Mouse (Mus musculus): ENCODE data around the gene Zfp365.

Gene Zfp365

DNA sequence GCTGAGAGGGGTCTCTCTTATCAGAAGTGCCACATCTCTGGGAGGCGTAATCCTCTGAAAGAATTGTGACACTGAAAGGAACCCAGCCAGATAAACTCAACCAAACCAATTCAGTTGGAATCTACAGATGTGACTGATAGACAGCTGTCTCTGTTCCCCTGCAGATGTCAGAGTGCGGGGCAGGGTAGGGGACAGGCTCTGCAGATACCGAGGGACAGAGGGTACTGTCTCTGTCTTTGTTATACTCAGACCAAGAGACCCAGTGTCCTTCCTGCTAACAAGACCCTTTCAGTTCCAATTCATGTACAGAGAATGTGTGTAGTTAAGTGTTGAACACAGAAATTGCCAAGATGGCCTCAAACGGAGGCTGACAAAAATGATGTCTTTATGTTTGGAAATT is 6.4 kb downstream of the Zfp365 start:
- DNase-seq (ENCODE audit: low read depth, low spot score), result no peak

DNA sequence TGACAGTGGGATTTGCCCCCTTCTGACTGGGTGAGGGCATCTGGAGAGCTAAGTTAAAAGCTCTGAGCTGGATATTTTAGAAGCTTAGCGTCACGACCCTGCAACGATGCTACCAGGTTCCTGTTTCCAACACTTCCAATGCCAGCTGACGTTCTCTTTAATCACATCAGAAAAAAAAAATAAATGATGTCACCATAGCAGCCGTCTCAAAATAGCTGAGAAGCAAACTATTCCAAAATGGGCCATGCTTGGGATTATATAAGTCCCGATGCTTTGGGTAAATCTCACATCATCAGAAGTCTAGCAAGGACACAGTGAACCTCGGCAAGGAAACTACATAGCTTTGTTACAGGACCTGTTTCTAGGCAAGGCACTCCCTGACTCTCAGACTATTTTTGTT is 9.1 kb downstream of the Zfp365 start:
- no peak for DNase-seq (ENCODE audit: low read depth, low spot score)

DNA sequence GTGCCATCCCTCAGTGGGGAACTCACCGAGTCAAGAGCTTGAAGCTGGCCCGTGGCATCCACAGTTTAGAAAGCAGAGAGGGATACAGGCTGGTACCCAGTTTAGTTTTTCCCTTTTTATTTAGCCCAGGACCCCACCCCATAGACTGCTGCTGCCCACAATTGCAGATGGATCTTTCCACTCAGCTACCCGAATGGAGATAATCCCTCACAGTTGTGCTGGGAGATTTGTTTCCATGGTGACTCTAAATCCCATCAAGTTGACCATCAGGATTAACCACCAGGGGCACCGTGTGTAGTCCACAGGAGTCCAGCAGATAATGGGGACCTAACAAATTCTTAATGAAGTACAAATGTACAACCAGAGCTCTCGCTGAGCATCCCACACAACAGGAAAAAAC is 11.3 kb downstream of the Zfp365 start:
- no peak for DNase-seq (ENCODE audit: low read depth, low spot score)

DNA sequence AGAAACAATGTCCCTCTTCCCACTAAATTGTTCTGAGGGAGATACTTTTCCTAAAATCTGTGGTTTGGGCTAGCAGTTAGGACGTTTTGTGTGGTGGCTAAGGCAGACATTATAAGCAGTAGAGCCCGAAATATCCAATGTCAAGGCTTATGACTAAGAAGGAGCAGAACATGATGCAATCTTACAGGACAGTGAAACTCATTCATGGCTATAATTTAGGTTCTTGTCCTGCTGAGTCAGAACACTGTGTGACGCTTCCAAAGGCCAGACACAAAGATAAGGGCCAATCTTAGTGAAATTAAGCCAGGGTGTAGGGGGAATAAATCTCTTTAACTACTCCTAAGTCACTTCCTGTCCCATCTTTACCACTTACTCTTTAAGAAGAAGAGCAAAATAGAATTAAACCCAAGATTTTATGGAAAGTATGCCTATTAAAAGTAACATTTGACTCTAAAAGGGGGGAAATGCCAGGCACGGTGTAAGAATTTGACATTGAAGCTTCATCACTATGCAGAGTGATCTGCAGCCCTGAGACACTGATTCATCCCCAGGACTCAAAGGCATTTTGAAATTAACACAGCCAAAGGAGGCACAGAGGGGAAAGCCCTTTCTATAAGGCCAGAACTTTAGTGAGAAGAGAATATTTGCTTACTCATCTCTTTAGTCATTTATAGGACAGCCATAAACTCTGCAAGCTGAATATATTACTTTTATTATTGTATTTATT is 13.3 kb downstream of the Zfp365 start:
- no peak for DNase-seq (ENCODE audit: low read depth, low spot score)

DNA sequence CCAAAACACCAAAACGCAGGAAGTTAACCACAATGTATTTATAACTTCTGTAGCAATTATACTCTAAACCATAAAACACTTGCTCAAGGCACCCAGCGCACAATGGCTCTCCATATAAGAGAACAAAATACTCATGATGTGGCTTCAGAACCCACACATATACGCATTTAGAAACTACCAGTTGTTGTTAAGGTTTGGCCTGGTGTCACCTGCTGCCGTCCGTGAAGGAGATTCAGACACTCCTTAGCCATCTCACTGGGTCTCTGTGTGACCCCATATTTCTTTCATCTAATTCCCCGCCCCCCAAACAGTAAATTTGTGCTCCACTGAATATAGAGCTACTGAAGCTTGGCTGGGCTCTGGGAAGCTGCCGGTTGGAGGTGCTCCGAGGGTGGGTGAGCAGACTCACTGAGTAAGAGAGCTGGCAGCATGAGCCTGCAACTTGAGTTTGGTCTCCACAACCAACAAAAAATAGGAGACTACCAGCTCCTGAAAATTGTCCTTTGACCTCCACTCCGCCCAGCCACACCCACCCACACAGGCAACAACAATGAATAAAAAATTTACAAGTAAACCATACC is 14.0 kb downstream of the Zfp365 start:
- no peak for DNase-seq (ENCODE audit: low read depth, low spot score)

DNA sequence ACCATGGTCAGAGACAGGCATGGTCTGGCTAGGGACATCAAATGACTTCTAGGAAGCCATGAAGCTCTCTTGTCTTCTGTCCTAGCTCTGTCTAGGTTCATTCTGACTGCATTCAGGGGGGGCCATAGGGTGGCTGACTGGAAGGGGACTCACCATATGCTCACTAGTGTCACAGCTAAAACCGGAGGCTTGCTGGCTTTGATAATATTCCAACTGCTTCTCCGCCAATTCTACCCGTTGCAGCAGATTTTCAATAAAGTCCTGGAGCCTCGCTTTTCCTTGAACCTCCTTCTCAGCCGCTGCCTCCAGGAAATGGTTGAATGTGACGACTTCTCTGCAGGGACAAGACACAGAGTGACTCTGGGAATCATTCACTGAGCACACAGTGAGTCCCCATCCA is 15.2 kb downstream of the Zfp365 start:
- no peak for DNase-seq (ENCODE audit: low read depth, low spot score)

DNA sequence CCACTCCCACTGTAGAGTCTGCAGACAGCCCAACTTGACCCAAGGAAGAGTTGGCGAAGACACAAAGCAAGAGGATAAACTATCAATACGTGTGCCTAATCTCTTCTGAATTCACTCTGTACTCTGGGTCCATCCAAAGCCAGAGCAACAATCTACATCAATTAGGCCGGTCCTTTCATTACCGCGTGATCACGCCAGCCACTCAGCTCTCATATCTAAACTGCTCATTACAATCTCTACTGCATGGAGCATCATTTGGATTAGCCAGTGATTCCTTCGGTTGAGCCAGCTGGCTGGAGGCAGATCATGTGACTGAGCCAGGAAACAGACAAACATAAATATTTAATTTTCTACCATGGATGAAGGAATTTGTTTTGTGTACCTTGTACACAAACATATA is 17.8 kb downstream of the Zfp365 start:
- no peak for DNase-seq (ENCODE audit: low read depth, low spot score)

DNA sequence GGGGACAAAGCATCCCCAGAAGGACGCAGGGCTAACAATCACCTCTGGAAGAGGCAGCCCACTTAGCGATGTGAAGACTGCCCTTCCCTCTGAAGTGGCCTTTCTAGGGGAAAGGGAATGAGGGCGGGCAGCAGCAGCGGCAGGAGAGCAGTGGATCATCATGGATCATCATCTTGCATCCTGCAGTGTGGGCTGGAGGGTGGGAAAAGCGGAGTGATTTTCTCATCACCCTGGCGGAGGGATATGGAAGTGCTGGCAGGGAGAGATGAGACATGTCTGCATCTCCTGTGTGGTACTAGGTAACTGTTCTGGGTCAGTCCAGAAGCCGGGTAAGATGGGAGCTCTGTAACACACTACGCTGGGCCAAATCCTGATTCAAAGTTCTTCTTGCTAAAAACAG is 18.4 kb downstream of the Zfp365 start:
- no peak for DNase-seq (ENCODE audit: low read depth, low spot score)

DNA sequence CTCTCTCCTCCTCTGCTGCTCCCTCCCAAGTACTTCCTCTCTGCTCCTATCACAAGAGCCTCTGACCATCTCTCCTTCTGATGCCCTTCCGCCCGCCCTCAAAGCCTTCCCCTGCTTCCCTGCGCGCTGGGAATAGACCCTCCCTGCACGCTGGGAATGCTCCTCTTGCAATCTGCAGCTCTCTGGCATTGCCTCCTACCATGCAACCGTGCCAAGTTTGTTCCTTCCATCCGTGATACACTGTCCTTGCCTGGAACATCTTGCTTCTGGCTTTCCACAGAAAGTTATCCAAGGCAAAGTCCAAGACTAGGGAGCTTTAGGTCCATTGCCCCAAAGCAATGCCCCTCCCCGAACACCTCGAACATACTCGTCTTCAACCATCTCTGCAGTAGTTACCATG is 19.2 kb downstream of the Zfp365 start:
- no peak for DNase-seq (ENCODE audit: low read depth, low spot score)

DNA sequence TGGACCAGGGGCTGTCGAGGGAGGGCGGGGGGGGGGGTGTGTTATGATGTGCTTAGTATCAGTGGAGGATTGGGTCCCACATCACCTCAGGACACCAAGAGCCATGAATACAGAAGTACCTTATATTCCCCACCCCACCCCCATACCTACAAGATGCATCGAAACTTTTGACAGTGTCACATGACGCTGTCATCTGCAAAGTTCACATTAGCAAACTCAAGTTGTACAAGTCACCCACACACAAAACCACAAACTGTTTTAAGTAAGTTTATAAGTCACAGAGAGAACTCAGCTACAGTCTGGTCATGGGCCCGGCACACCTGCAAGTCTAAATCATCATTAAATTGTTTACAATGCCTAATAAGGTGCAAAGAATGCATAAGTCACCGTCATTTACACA is 21.3 kb downstream of the Zfp365 start:
- DNase-seq (ENCODE audit: low read depth, low spot score), result no peak

DNA sequence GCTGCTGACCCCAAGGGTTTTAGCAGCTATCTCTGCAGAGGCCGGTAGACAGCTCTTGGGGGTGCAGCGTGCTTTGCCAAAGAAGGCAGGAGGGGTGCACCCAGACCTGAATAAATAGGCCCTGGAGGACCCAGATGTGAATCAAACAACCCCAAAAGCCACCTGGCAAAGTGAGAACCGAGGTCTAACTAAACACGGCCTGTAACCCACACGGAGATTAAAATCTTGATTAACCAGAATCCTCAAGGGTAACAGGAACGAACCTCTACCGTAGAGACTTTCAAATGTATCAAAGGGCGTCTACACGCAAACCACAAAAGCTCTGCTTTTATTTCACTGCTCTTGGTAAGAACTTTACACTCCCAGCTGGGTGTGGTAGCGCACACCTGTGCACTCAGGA is 24.5 kb downstream of the Zfp365 start:
- no peak for DNase-seq (ENCODE audit: low read depth, low spot score)

DNA sequence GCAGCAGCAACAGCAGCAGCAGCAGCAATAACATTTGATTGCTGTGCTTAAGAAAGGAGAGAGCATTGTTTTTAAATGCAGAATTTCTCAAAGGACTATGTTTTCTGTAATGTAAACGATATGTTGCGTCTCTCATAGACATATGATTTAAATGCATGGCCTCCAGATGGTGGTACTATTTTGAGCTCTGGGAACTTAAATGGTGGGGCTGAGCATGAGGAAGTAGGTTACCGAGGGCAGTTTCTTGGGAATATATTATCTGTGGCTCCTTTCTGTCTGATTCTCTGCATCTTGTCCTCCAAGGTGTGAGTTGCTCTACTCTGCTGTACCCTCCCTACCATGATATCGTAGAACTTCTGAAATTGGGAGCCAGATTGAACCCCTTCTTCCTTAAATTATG is 31.8 kb downstream of the Zfp365 start:
- no peak for DNase-seq (ENCODE audit: low read depth, low spot score)

DNA sequence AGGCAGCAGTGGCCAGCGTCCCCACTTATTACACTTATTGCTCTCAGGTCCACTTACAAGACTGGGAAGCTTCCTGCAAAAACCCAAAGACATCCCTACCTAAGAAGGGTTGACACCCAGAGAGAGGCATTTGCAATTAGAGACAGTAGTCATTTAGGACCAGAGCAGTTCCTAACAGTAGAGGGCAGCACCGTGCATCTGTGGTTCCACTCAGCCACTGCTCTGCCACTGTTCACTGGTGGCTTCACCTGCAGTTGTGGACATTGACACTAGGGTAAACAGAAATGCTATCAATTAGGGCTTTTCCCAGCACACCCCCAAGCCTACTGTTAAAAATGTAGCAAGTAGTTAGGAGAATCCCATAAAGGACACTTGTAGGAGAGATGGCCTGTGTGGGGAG is 40.7 kb downstream of the Zfp365 start:
- peak; percentile 39 for DNase-seq (ENCODE audit: low read depth, low spot score)

DNA sequence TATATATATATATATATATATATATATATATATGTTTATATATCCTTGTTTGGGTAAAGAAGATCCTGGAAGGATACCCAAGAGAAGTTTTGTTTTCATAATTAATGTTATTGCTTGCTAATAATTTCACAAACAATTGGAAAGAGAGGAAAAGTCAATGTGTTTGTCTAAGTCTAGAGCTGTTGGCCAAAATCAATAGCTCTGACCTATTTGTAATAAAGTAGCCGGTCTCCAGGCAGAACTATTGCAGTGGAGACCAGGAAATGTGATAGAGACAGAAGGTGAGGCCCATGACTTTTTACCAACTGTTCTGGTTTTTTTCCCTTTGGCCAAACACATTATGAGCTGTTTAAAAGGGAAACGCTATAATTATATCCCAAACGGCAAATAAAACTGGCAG is 44.2 kb downstream of the Zfp365 start:
- no peak for DNase-seq (ENCODE audit: low read depth, low spot score)

DNA sequence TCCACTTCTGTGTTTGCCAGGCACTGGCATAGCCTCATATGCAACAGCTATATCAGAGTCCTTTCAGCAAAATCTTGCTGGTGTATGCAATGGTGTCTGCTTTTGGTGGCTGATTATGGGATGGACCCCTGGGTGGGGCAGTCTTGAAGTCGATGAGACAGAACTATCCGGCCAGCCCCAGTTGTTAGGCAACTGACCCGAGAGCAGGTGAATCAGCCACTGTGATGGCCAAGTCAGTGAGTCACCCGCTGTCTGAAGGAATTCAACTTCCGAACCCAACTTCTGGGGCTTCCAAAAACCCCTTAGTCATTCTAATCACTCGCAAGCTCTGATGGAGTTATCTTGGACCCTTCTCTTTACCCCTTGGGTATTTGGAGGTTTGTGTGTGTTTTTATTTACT is 46.6 kb downstream of the Zfp365 start:
- DNase-seq (ENCODE audit: low read depth, low spot score), result no peak

DNA sequence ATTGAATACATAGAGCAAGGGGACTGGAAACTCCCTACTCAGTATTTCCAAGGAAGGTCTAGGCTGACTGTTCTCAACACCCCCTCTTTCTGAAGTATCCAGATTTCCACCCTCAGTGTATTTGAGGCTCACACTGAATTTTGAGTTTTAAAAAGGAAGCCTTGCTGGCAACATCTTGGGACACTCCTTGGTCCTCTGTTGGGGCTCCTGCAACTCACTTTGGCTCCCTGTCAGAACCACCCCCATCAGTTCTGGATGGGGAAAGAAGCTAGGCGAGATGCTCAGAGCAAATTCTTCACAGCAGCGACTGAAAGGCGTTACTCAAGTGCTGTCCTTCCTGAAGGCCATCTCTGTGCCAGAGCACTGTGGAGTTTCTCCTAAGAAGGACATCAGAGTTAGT is 47.4 kb downstream of the Zfp365 start:
- DNase-seq (ENCODE audit: low read depth, low spot score), result no peak

DNA sequence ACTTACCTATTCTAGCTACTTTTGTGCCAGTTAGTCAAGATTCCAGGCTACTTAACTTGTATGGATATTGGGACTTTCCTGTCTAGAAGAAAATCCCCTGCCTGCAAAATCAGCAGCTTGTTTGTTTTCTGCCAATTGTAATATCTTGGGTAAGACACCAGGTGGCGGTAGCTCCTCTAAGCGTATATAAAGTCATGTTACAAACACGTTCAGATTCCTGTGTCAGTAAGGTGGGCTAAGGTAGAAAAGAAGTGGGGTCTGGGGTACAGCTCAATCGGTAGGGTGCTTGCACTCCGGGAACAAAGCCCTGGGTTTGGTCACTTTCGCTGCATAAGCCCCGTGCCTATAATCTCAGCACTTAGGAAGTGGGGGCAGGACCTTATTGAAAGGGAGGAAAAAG is 50.1 kb downstream of the Zfp365 start:
- DNase-seq (ENCODE audit: low read depth, low spot score), result peak; percentile 59

DNA sequence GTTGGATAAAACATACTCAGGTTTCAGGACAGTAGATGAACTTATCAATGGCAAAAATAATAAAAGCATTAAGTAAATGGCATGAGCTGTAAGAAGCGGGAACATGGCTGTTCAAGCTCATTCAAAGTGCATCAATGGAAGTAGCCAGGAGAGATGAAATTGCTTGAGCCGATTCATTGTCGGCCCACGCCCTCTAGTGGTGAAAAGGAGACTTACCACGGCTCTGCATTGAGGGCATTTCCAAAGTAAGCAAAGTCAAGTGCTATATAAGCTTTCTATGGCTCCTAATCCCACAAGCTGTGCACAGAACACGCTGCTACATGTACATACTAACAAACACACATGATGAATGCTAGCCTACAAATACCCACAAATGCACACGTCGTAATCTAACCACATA is 53.6 kb downstream of the Zfp365 start:
- peak; percentile 78 for DNase-seq (ENCODE audit: low read depth, low spot score)

DNA sequence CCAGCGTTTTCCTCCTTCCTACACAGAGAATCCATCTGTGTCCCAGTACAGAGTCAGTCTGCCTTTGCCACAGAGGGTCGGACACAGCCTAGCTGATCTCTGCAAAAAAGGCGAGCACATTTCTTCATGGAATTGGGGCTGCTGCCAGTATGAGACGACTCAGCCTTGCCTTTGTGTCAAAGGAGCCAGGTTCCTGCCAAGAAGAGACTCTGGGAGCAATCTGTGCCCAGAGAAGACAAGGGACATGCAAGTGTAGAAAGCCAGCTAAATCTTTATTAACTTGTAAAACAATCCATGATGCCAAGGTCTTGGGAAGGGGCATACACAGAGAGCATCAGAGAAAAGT is 54.9 kb downstream of the Zfp365 start:
- DNase-seq (ENCODE audit: low read depth, low spot score), result no peak

DNA sequence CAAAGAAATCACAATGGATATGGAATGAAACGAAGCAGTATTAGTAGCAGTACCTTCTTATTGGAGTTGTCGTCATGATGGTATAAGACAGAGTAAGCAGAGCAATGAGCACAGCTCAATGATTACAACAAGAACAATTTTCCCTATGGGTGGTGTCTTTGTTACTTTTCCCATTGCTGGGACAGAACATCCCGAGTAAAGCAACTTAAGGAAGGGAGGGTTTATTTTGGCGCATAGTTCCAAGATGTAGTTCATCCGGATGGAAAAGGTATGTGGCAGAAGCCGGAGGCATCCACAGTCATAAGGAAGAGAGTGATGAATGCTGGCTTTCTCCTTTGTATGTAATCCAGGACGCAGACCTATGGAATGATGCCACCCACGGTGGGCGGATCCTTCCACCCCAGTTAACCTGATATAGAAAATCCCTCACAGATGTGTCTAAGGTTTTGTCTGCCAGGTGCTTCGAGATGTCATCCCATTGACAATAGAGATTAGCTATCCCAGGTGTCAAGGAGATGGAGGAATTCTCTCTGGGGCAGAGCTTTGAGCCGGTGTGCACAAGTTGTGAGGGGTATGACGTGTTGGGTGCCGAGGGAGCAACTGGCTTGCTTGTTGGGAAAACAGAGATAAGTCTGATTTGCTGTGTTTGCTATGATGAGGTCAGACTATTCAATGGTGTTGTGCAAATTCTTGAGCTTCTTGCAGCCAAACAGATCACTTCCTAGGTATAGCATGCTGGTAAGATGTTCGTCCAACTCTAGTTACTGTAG is 55.5 kb downstream of the Zfp365 start:
- no peak for DNase-seq (ENCODE audit: low read depth, low spot score)

DNA sequence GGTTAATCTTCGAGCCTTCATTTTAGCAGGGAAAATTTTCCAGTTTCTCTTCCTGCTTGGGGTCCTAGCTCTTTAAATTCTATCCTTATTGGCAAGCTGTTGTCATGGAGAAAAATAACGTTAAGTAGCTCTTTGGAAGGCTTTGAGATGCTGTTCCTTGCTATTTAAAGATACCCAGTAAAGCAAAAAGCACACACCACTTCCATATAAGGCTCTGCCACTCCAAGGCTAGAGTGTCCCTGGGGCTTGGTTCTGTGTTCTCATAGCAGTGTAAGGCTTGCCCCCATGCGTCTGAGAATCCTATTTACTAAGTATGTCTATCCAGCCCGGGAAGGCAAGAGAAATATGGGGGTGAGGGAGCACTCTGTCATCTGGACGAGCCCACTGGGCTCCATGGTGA is 56.7 kb downstream of the Zfp365 start:
- DNase-seq (ENCODE audit: low read depth, low spot score), result no peak

DNA sequence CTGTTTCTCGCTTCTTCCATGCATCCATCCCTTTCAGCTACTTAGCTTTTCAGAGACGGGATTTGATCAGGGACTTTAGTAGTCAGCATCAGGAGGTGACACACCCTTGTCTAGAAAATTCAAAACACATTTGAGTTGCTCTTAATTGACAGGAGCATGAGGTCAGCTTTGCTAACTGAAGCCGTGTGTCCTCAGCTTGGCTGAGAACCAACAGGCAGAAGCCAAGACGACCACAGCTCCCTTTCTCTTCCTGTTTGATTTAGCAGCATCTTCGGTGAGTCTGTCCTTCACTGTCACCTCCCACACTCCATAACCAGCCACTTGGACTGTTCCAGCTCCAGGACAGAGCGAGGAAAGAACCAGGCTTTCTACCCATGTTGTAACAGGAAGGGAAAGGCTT is 60.1 kb downstream of the Zfp365 start:
- DNase-seq (ENCODE audit: low read depth, low spot score), result no peak

DNA sequence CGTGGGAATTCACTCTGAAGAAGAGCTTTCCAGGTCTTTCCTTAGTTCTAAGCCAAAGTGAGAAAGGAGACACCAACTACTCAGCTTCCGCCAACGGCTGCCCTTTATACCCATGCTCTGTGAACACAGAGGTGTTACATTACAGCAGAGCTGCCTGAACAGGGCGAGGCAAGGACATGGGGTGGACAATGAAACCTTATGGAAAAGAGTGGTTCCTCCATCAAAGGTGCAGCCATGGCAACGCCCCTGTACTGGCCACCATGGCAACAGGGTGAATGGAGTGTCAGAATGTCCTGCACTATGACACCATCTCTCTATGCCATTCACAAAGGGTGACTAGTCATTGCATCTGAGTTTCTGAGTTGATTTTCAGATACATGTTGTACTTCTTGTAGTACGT is 61.4 kb downstream of the Zfp365 start:
- no peak for DNase-seq (ENCODE audit: low read depth, low spot score)

All from forelimb bud, embryonic 11.5 days (tissue).